18 mouse cellular contexts compared by ENCODE assay signal in the genomic region with DNA sequence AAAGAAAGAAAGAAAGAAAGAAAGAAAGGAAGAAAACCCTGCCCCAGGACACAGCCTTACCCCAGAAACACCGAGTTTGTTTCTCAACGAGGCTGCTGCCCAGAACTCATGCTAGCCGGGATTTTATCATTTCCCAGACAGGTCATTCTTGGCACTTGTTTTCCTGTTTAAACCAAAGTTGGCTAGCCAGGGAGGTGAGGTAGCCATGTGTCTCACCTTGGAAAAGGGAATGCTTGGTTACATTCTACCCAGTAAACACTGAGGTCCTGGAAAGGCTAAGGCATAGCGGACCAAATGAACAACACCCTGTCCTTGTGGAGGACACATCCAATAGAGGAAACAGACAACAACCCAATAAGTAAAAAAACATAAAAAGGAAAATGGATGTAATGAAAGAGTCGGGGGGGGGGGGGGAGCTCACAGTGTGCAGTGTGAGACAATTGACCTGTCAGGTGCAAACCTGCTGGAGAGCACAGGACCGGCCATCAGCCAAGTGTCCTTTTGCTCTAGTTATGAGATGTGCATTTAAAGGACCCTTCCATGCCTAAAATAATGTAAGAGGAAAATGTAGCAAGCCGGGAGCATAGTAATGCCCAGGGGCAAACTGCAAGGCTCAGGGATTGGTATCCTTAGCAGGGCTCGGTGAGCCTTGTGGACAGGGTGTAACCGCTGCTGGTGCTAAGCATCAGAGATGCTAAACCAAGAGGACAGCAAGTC.
DNase-seq lines count a peak whose midpoint lies in the region; ATAC-seq and TF ChIP-seq lines count a peak whose summit lies in the region.
"Had no signal": no experiment of that assay in that cellular context is flagged by ENCODE, and none has a peak within 500 bp of the region (broad histone marks: within the 10 kb centered on the region; RNA-seq: fewer than 3 reads in every experiment).

No protein-coding gene starts in this region.

- H3K9me3 ChIP-seq in heart, embryonic 10.5 days: no peaks in the 10 kb centered on the region
- H3K9me3 ChIP-seq in stomach, postnatal 0 days (ENCODE audit: control insufficient read depth, low read length): no peaks in the 10 kb centered on the region
- H3K9me3 ChIP-seq: embryonic facial prominence, embryonic 13.5 days; heart, embryonic 12.5 days; hindbrain, embryonic 10.5 days; intestine, embryonic 15.5 days; kidney, embryonic 15.5 days had no signal

- no peaks in the 10 kb centered on the region for H3K36me3 ChIP-seq in heart, embryonic 10.5 days
- no peaks in the 10 kb centered on the region for H3K36me3 ChIP-seq in stomach, postnatal 0 days (ENCODE audit: control insufficient read depth, insufficient read depth, low read length)
- H3K36me3 ChIP-seq: embryonic facial prominence, embryonic 13.5 days; heart, embryonic 12.5 days; hindbrain, embryonic 10.5 days; intestine, embryonic 15.5 days; kidney, embryonic 15.5 days had no signal

- no peak overlapping the region for H3K4me3 ChIP-seq in heart, embryonic 10.5 days
- no peak overlapping the region for H3K4me3 ChIP-seq in stomach, postnatal 0 days (ENCODE audit: low read depth, low read length)
- H3K4me3 ChIP-seq: embryonic facial prominence, embryonic 13.5 days; heart, embryonic 12.5 days; hindbrain, embryonic 10.5 days; intestine, embryonic 15.5 days; kidney, embryonic 15.5 days had no signal

- no peak for TF ChIP-seq CTCF in stomach, postnatal 0 days (IDR thresholded peaks at IDR 0.05; ENCODE audit: low read depth)

- H3K27ac ChIP-seq in heart, embryonic 10.5 days: no peak overlapping the region
- H3K27ac ChIP-seq in stomach, postnatal 0 days (replicated peaks): no peak overlapping the region
- H3K27ac ChIP-seq: embryonic facial prominence, embryonic 13.5 days; hindbrain, embryonic 14.5 days; intestine, embryonic 15.5 days; kidney, embryonic 15.5 days had no signal

- ATAC-seq in stomach, postnatal 0 days (ENCODE audit: low FRiP score, low TSS enrichment): no peak
- ATAC-seq: forebrain, embryonic 14.5 days; intestine, embryonic 15.5 days had no signal

- no peak overlapping the region for H3K4me2 ChIP-seq in stomach, postnatal 0 days (replicated peaks; ENCODE audit: low read depth)
- H3K4me2 ChIP-seq: embryonic facial prominence, embryonic 13.5 days; heart, embryonic 12.5 days; hindbrain, embryonic 14.5 days; intestine, embryonic 15.5 days; kidney, embryonic 15.5 days had no signal

- 0 out of 2 replicates have a peak, but pooled peaks cover 14% of the 10 kb centered on the region for H3K27me3 ChIP-seq in heart, embryonic 10.5 days (ENCODE audit: insufficient read depth, poor library complexity, severe bottlenecking)
- H3K27me3 ChIP-seq in stomach, postnatal 0 days (ENCODE audit: control insufficient read depth, insufficient read depth, low read length): no peaks in the 10 kb centered on the region
- H3K27me3 ChIP-seq: embryonic facial prominence, embryonic 13.5 days; intestine, embryonic 15.5 days; kidney, embryonic 15.5 days had no signal

- peaks cover 11% of the 10 kb centered on the region for H3K4me1 ChIP-seq in heart, embryonic 10.5 days
- H3K4me1 ChIP-seq in stomach, postnatal 0 days (replicated peaks; ENCODE audit: control insufficient read depth, insufficient read depth): no peaks in the 10 kb centered on the region
- H3K4me1 ChIP-seq: intestine, embryonic 15.5 days had no signal

- H3K9ac ChIP-seq in stomach, postnatal 0 days (ENCODE audit: low read length): no peak overlapping the region
- H3K9ac ChIP-seq: embryonic facial prominence, embryonic 13.5 days; heart, embryonic 12.5 days; hindbrain, embryonic 14.5 days; intestine, embryonic 15.5 days; kidney, embryonic 15.5 days had no signal

- WGBS in heart, embryonic 10.5 days: 81% methylated on average over 9 of the region's 9 CpGs
- WGBS in stomach, postnatal 0 days: 83% methylated on average over 9 of the region's 9 CpGs

- DNase-seq in heart, embryonic 10.5 days (ENCODE audit: low spot score): peak; percentile 57
- no peak for DNase-seq in heart, adult 8-10 months (ENCODE audit: low spot score)
- peak; percentile 52 to 53 for DNase-seq in cerebellum, adult 18-20 months
- DNase-seq in cerebellum, adult 9-10 months: peak; percentile 83
- DNase-seq in adrenal gland, adult 8-10 months: no peak
- no peak for DNase-seq in c-Kit-positive CD71-positive TER-119-positive erythroid progenitor cells, embryonic 14.5 days (ENCODE audit: low spot score)
- DNase-seq in stomach, postnatal 0 days (ENCODE audit: low spot score): no peak
- DNase-seq: adrenal gland, adult 2 months; gastrocnemius, postnatal 36 days; heart, adult 18-20 months; kidney, adult 2 months had no signal

- TF ChIP-seq EP300 in stomach, postnatal 0 days (optimal IDR thresholded peaks at IDR 0.05): no peak

Comparison
In these comparisons a context has a peak if more than half of its experiments do, and no peak if none do; other contexts are left out.
1. DNase-seq: peak in heart, embryonic 10.5 days (single experiment), cerebellum, adult 18-20 months (2 of 2) and cerebellum, adult 9-10 months (single experiment); none in heart, adult 8-10 months (single experiment), adrenal gland, adult 8-10 months (single experiment), c-Kit-positive CD71-positive TER-119-positive erythroid progenitor cells, embryonic 14.5 days (single experiment) and stomach, postnatal 0 days (single experiment).